Mouse (Mus musculus): Measurements from ENCODE around the gene Ppp6r3.

- no peak for TF ChIP-seq CTCF (IDR thresholded peaks at IDR 0.05; ENCODE audit: borderline replicate concordance, control insufficient read depth, extremely low read depth, insufficient read depth, low read length, poor library complexity)
- TF ChIP-seq POLR2A (IDR thresholded peaks at IDR 0.05; ENCODE audit: control insufficient read depth, extremely low read depth, insufficient read depth, low read length, poor library complexity), result no peak
Measured at GRCm38 (mm10) chr19:3527531-3527930, 48.0 kb downstream of the Ppp6r3 start.

All from thymus, adult 2 months (tissue).